Mouse (Mus musculus): ENCODE results near the gene Dlg1. TPM values are rescaled to one million over a fixed set of nuclear protein-coding genes. Genes with fewer than 3 reads are reported as not detected.

Dlg1 gene
- total RNA-seq, 2 experiments from 2014 or later = 58.7 to 60.8 TPM

- no peak for DNase-seq
- no peak for TF ChIP-seq CTCF (IDR thresholded peaks at IDR 0.05)
- intact Hi-C loops (cut with DNase I) = no loop called here
- no peak overlapping the region for H3K27ac ChIP-seq
- no peak overlapping the region for H3K4me3 ChIP-seq
These were observed 181.0 kb downstream of the Dlg1 start for GRCm38 (mm10) chr16:31844246-31844645.

GRCm38 (mm10) chr16:31846763-31847162, 183.5 kb downstream of the Dlg1 start:
- Histone ChIP-seq H3K27ac (no peak overlapping the region), H3K4me3 (no peak overlapping the region)
- no peak for DNase-seq
- no peak for TF ChIP-seq CTCF (IDR thresholded peaks at IDR 0.05)
- intact Hi-C loops (cut with DNase I) = no loop called here

- Histone ChIP-seq H3K27ac (no peak overlapping the region), H3K4me3 (no peak overlapping the region)
- intact Hi-C loops (cut with DNase I) = no loop called here
- no peak for TF ChIP-seq CTCF (IDR thresholded peaks at IDR 0.05)
- no peak for DNase-seq
These were observed 200.7 kb downstream of the Dlg1 start for GRCm38 (mm10) chr16:31863920-31864319.

- Histone ChIP-seq H3K4me3 (no peak overlapping the region), H3K27ac (no peak overlapping the region)
- no peak for DNase-seq
- intact Hi-C loops (cut with DNase I) = no loop called here
- no peak for TF ChIP-seq CTCF (IDR thresholded peaks at IDR 0.05)
These were observed 202.0 kb downstream of the Dlg1 start for GRCm38 (mm10) chr16:31865242-31865641.

- intact Hi-C loops (cut with DNase I) = no loop called here
- DNase-seq = no peak
- no peak for TF ChIP-seq CTCF (IDR thresholded peaks at IDR 0.05)
- Histone ChIP-seq H3K4me3 (no peak overlapping the region), H3K27ac (no peak overlapping the region)
These were observed 203.7 kb downstream of the Dlg1 start for GRCm38 (mm10) chr16:31866911-31867310.

GRCm38 (mm10) chr16:31867736-31868135, 204.5 kb downstream of the Dlg1 start:
- Histone ChIP-seq H3K4me3 (no peak overlapping the region), H3K27ac (no peak overlapping the region)
- DNase-seq = no peak
- intact Hi-C loops (cut with DNase I) = no loop called here
- TF ChIP-seq CTCF (IDR thresholded peaks at IDR 0.05) = no peak

- TF ChIP-seq CTCF (IDR thresholded peaks at IDR 0.05) = no peak
- no peak for DNase-seq
- no peak overlapping the region for H3K27ac ChIP-seq
- H3K4me3 ChIP-seq = no peak overlapping the region
- intact Hi-C loops (cut with DNase I) = no loop called here
These were observed 210.5 kb downstream of the Dlg1 start for GRCm38 (mm10) chr16:31873721-31874120.

- DNase-seq = no peak
- Histone ChIP-seq H3K4me3 (no peak overlapping the region), H3K27ac (no peak overlapping the region)
- no peak for TF ChIP-seq CTCF (IDR thresholded peaks at IDR 0.05)
- intact Hi-C loops (cut with DNase I) = no loop called here
These were observed 212.1 kb downstream of the Dlg1 start for GRCm38 (mm10) chr16:31875391-31875790.

- intact Hi-C loops (cut with DNase I) = no loop called here
- DNase-seq = no peak
These were observed 213.1 kb downstream of the Dlg1 start for GRCm38 (mm10) chr16:31876386-31876785.

GRCm38 (mm10) chr16:31878052-31878451, 214.8 kb downstream of the Dlg1 start:
- H3K27ac ChIP-seq = no peak overlapping the region
- DNase-seq = no peak
- TF ChIP-seq CTCF (IDR thresholded peaks at IDR 0.05) = no peak
- intact Hi-C loops (cut with DNase I) = loop anchor here (1.0 kb wide), 1 partner anchor 40 kb away; no protein-coding TSS in a partner anchor
- no peak overlapping the region for H3K4me3 ChIP-seq

More at GRCm38 (mm10) chr16:31876386-31876785, 213.1 kb downstream of the Dlg1 start:
- no peak for TF ChIP-seq CTCF (IDR thresholded peaks at IDR 0.05)
- H3K27ac ChIP-seq = no peak overlapping the region
- H3K4me3 ChIP-seq = no peak overlapping the region

GRCm38 (mm10) chr16:31878573-31879257, 215.5 kb downstream of the Dlg1 start, which contains the start of gene Meltf:
Meltf (plus strand) TSS chr16:31878810.
- intact Hi-C loops (cut with DNase I) = loop anchor here (1.0 kb wide), 1 partner anchor 40 kb away; no protein-coding TSS in a partner anchor
- H3K27ac ChIP-seq = no peak within 1 kb of the TSS
- peak; percentile 88 for TF ChIP-seq CTCF (IDR thresholded peaks at IDR 0.05)
- no peak within 1 kb of the TSS for H3K4me3 ChIP-seq
- peak; percentile 83 for DNase-seq

GRCm38 (mm10) chr16:31880146-31880840, 217.1 kb downstream of the Dlg1 start:
- no peak for TF ChIP-seq CTCF (IDR thresholded peaks at IDR 0.05)
- intact Hi-C loops (cut with DNase I) = no loop called here
- H3K27ac ChIP-seq = no peak overlapping the region
- H3K4me3 ChIP-seq = no peak overlapping the region
- DNase-seq = no peak

GRCm38 (mm10) chr16:31882381-31882908, 219.2 kb downstream of the Dlg1 start:
- intact Hi-C loops (cut with DNase I) = no loop called here
- H3K27ac ChIP-seq = no peak overlapping the region
- no peak for DNase-seq
- H3K4me3 ChIP-seq = no peak overlapping the region
- no peak for TF ChIP-seq CTCF (IDR thresholded peaks at IDR 0.05)
